Mouse (Mus musculus): Measurements from ENCODE around the gene Cox17. TPM values are rescaled to one million over a fixed set of nuclear protein-coding genes. Genes with fewer than 3 reads are reported as not detected.
A peak's percentile ranks its signal among the peaks of the same experiment; 100 is the strongest.
"Not testable (repeated sequence)": the region's sequence is repeated elsewhere in the genome, so short reads cannot be mapped to it uniquely, and the experiment has no call there.

Gene Cox17
- polyA plus RNA-seq, 1 experiment from 2014 or later: 143 TPM

- no peaks in the 10 kb centered on the region for H3K4me1 ChIP-seq (replicated peaks; ENCODE audit: control insufficient read depth, insufficient read depth, low read length)
- H3K36me3 ChIP-seq (ENCODE audit: control insufficient read depth, insufficient read depth, low read length): no peaks in the 10 kb centered on the region
- ATAC-seq (ENCODE audit: low read depth): no peak
- H3K9me3 ChIP-seq (ENCODE audit: control insufficient read depth, low read length): no peaks in the 10 kb centered on the region
- WGBS: 86% methylated on average over 4 of the region's 4 CpGs
- no peak overlapping the region for H3K4me3 ChIP-seq (ENCODE audit: low read length)
- no peak overlapping the region for H3K27ac ChIP-seq (ENCODE audit: low read length)
- H3K9ac ChIP-seq (ENCODE audit: low read length): no peak overlapping the region
- H3K27me3 ChIP-seq (ENCODE audit: control insufficient read depth, insufficient read depth, low read depth, low read length): no peaks in the 10 kb centered on the region
- no peak overlapping the region for H3K4me2 ChIP-seq (ENCODE audit: low read depth, low read length)
Observed at GRCm38 (mm10) chr16:38319087-38319486, 27.7 kb upstream of the Cox17 start.

DNA sequence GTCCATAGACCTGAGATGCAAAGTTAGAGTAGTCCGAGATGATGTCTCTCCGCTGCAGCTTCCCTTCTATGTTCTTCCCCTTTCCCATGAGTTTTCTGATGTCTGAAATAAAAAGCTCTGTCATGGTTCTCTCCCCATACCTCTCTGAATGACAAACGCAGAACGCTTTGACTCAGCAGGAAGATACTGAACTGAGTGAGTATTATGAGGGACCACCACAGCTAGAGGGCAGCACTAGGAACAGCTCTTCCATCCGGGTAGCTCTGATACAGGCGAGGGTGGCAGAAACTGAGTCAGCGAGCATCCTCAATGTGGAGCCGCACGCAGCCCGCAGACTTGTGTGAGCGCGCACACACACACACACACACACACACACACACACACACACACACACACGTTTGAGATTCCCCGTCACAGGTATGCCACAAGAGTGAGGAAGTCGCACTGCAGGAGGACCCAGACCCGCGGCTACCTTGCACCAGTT is 25.3 kb upstream of the Cox17 start:
- no peak overlapping the region for H3K27ac ChIP-seq (ENCODE audit: low read length)
- no peaks in the 10 kb centered on the region for H3K9me3 ChIP-seq (ENCODE audit: control insufficient read depth, low read length)
- no peak overlapping the region for H3K4me3 ChIP-seq (ENCODE audit: low read length)
- peak overlapping the region; percentile 35; the same call in 1 of the 2 replicates for H3K4me2 ChIP-seq (ENCODE audit: low read depth, low read length)
- WGBS: 25% methylated on average over 17 of the region's 17 CpGs
- no peaks in the 10 kb centered on the region for H3K4me1 ChIP-seq (replicated peaks; ENCODE audit: control insufficient read depth, insufficient read depth, low read length)
- no peaks in the 10 kb centered on the region for H3K36me3 ChIP-seq (ENCODE audit: control insufficient read depth, insufficient read depth, low read length)
- no peaks in the 10 kb centered on the region for H3K27me3 ChIP-seq (ENCODE audit: control insufficient read depth, insufficient read depth, low read depth, low read length)
- H3K9ac ChIP-seq (ENCODE audit: low read length): no peak overlapping the region
- no peak for ATAC-seq (ENCODE audit: low read depth)

- ATAC-seq (ENCODE audit: low read depth): no peak
- Histone ChIP-seq H3K4me2 (ENCODE audit: low read depth, low read length) (no peak overlapping the region), H3K27me3 (ENCODE audit: control insufficient read depth, insufficient read depth, low read depth, low read length) (no peaks in the 10 kb centered on the region), H3K4me1 (replicated peaks; ENCODE audit: control insufficient read depth, insufficient read depth, low read length) (no peaks in the 10 kb centered on the region), H3K9ac (ENCODE audit: low read length) (no peak overlapping the region), H3K4me3 (ENCODE audit: low read length) (no peak overlapping the region), H3K9me3 (ENCODE audit: control insufficient read depth, low read length) (no peaks in the 10 kb centered on the region), H3K27ac (ENCODE audit: low read length) (no peak overlapping the region), H3K36me3 (ENCODE audit: control insufficient read depth, insufficient read depth, low read length) (no peaks in the 10 kb centered on the region)
- 86% methylated on average over 15 of the region's 15 CpGs for WGBS
Observed at GRCm38 (mm10) chr16:38324311-38324710, 22.5 kb upstream of the Cox17 start.

GRCm38 (mm10) chr16:38326778-38327397 is 19.9 kb upstream of the Cox17 start:
- Histone ChIP-seq H3K9ac (ENCODE audit: low read length) (no peak overlapping the region), H3K36me3 (ENCODE audit: control insufficient read depth, insufficient read depth, low read length) (no peaks in the 10 kb centered on the region), H3K9me3 (ENCODE audit: control insufficient read depth, low read length) (no peaks in the 10 kb centered on the region), H3K4me1 (replicated peaks; ENCODE audit: control insufficient read depth, insufficient read depth, low read length) (no peaks in the 10 kb centered on the region), H3K4me2 (ENCODE audit: low read depth, low read length) (no peak overlapping the region), H3K27ac (ENCODE audit: low read length) (no peak overlapping the region), H3K27me3 (ENCODE audit: control insufficient read depth, insufficient read depth, low read depth, low read length) (no peaks in the 10 kb centered on the region), H3K4me3 (ENCODE audit: low read length) (no peak overlapping the region)
- ATAC-seq (ENCODE audit: low read depth): no peak
- 83% methylated on average over 11 of the region's 11 CpGs for WGBS

DNA sequence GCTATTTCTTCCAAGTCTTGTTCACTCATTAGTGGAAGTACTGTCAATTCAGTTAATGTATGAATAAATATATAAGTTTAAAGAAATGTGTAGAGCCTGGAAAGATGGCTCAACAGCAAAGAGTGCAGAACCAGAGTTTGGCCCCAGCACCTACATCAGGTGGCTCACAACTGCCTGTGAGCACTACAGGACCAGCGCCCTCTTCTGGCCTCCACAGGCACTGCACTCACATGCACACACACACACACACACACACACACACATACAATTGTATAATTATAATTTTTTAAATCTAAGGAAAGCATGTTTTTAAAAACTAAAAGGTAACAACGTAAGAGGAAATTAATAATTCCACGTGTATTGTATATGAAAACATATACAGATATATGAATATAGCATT is 17.5 kb upstream of the Cox17 start:
- Histone ChIP-seq H3K27ac (ENCODE audit: low read length) (no peak overlapping the region), H3K4me3 (ENCODE audit: low read length) (no peak overlapping the region), H3K27me3 (ENCODE audit: control insufficient read depth, insufficient read depth, low read depth, low read length) (no peaks in the 10 kb centered on the region), H3K4me2 (ENCODE audit: low read depth, low read length) (no peak overlapping the region), H3K9me3 (ENCODE audit: control insufficient read depth, low read length) (no peaks in the 10 kb centered on the region), H3K9ac (ENCODE audit: low read length) (no peak overlapping the region), H3K4me1 (replicated peaks; ENCODE audit: control insufficient read depth, insufficient read depth, low read length) (no peaks in the 10 kb centered on the region), H3K36me3 (ENCODE audit: control insufficient read depth, insufficient read depth, low read length) (no peaks in the 10 kb centered on the region)
- WGBS: 83% methylated on average over 3 of the region's 3 CpGs
- no peak for ATAC-seq (ENCODE audit: low read depth)

- H3K4me1 ChIP-seq (replicated peaks; ENCODE audit: control insufficient read depth, insufficient read depth, low read length): no peaks in the 10 kb centered on the region
- H3K27ac ChIP-seq (ENCODE audit: low read length): no peak overlapping the region
- WGBS: 38% methylated on average over 6 of the region's 6 CpGs
Observed at GRCm38 (mm10) chr16:38334431-38334830, 12.4 kb upstream of the Cox17 start.

DNA sequence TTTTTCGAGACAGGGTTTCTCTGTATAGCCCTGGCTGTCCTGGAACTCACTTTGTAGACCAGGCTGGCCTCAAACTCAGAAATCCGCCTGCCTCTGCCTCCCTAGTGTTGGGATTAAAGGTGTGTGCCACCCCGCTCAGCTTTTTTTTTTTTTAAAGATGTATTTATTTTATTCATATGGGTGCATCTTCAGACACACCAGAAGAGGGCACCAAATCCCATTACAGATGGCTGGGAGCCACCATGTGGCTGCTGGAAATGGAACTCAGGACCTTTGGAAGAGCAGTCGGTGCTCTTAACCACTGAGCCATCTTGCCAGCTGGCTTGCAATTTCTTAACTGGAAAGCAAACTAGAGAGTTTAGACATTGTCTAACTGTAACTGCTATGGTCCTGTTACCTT is 8.7 kb upstream of the Cox17 start:
- ATAC-seq (ENCODE audit: low read depth); H3K36me3 ChIP-seq (ENCODE audit: control insufficient read depth, insufficient read depth, low read length); H3K4me1 ChIP-seq (replicated peaks; ENCODE audit: control insufficient read depth, insufficient read depth, low read length); H3K9ac ChIP-seq (ENCODE audit: low read length); H3K4me3 ChIP-seq (ENCODE audit: low read length); H3K27ac ChIP-seq (ENCODE audit: low read length); H3K9me3 ChIP-seq (ENCODE audit: control insufficient read depth, low read length); H3K4me2 ChIP-seq (ENCODE audit: low read depth, low read length); H3K27me3 ChIP-seq (ENCODE audit: control insufficient read depth, insufficient read depth, low read depth, low read length): not testable (repeated sequence)
- whole genome bisulfite sequencing: 82% methylated on average over 4 of the region's 4 CpGs

More at GRCm38 (mm10) chr16:38334431-38334830, 12.4 kb upstream of the Cox17 start:
- H3K36me3 ChIP-seq (ENCODE audit: control insufficient read depth, insufficient read depth, low read length): no peaks in the 10 kb centered on the region
- no peak overlapping the region for H3K9ac ChIP-seq (ENCODE audit: low read length)
- H3K4me2 ChIP-seq (ENCODE audit: low read depth, low read length): no peak overlapping the region
- no peak overlapping the region for H3K4me3 ChIP-seq (ENCODE audit: low read length)
- H3K9me3 ChIP-seq (ENCODE audit: control insufficient read depth, low read length): no peaks in the 10 kb centered on the region
- no peaks in the 10 kb centered on the region for H3K27me3 ChIP-seq (ENCODE audit: control insufficient read depth, insufficient read depth, low read depth, low read length)
- ATAC-seq (ENCODE audit: low read depth): no peak

DNA sequence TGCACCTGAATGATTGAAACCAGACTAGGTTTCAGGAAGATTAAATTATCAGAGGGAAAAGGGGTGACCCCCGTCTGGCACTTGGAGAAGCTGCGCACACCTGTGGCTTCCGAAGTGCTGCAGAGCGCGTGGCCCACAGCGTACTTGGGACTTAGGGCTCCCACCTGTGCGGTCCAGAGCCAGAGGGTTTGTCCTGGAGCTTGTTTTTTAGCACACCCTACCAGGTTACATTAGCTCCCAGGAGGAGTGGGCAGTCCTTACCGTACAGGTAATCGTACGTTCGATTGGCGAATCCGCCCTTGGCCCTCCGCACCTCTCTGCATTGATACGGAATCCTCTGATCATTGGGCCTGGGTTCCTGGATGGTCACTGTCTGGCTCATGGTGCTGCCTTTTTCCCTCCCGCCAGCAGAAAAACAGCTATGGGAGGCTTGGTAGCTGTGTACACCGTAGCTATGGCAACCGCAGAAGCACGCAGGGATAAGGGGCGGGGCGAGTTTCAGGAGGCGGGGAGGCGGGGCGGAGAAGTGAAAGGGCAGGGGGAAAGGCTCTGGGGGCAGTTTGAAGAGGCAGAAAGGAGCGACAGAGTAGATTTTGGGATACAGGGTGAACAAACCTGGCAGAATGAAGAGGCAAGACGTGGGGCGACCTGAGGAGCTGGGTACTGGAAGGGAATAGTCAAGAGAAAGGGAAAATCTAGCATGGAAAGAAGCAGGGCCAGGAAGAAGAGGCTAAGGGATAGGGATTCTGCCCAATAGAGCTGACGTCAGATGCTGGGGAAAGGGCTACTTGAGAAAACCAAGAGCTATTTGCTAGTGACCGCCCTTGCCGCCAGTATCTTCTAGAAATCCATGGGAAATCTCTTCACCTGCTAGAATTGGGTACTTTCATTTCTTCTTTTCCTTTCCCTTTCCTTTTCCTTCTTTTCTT is 5.1 kb upstream of the Cox17 start, which contains the start of gene Maats1:
Maats1 (minus strand) TSS at position 748 of the 929 bp plus-strand sequence.
- 8% methylated on average over 30 of the region's 30 CpGs for WGBS
- H3K9ac ChIP-seq (ENCODE audit: low read length): peak within 1 kb of the TSS; percentile 41
- H3K27me3 ChIP-seq (ENCODE audit: control insufficient read depth, insufficient read depth, low read depth, low read length): no peaks in the 10 kb centered on the region
- H3K36me3 ChIP-seq (ENCODE audit: control insufficient read depth, insufficient read depth, low read length): no peaks in the 10 kb centered on the region
- H3K9me3 ChIP-seq (ENCODE audit: control insufficient read depth, low read length): no peaks in the 10 kb centered on the region
- peak within 1 kb of the TSS; percentile 54 for H3K4me2 ChIP-seq (ENCODE audit: low read depth, low read length)
- peak within 1 kb of the TSS; percentile 37 for H3K4me3 ChIP-seq (ENCODE audit: low read length)
- H3K27ac ChIP-seq (ENCODE audit: low read length): no peak within 1 kb of the TSS
- peak; percentile 89 for ATAC-seq (ENCODE audit: low read depth)
- H3K4me1 ChIP-seq (replicated peaks; ENCODE audit: control insufficient read depth, insufficient read depth, low read length): no peaks in the 10 kb centered on the region

All from lung, embryonic 16.5 days (tissue).